Mouse (Mus musculus) neural tube, embryonic 13.5 days (tissue): Measurements from ENCODE around the gene Nol4l. TPM values are rescaled to one million over a fixed set of nuclear protein-coding genes. Genes with fewer than 3 reads are reported as not detected.
A peak's percentile ranks its signal among the peaks of the same experiment; 100 is the strongest.

Experiments used
- ATAC-seq: fragments of 200-750 bp; cut with Nextera tagmentation; 2 replicates; pipeline ENCODE4 v1.8.0; 2017; ENCODE audit warnings: low read depth, mild to moderate bottlenecking, moderate TSS enrichment, moderate library complexity
- H3K27ac ChIP-seq: fragments of 300-500 bp; sonication (generic); replicated peaks from 2 replicates; pipeline ENCODE4 v1.5.1; 2015; ENCODE audit warnings: moderate library complexity, mild to moderate bottlenecking, inconsistent platforms
- H3K27me3 ChIP-seq: fragments of 300-500 bp; sonication (generic); 2 replicates; pipeline ENCODE4 v1.6.1; 2015; ENCODE audit warnings: mild to moderate bottlenecking, inconsistent platforms
- H3K36me3 ChIP-seq: fragments of 300-500 bp; sonication (generic); 2 replicates; pipeline ENCODE4 v1.6.1; 2015; ENCODE audit warnings: mild to moderate bottlenecking, inconsistent platforms
- H3K4me1 ChIP-seq: fragments of 300-500 bp; sonication (generic); replicated peaks from 2 replicates; pipeline ENCODE4 v1.6.1; 2015; ENCODE audit warnings: inconsistent platforms
- H3K4me2 ChIP-seq: fragments of 300-500 bp; sonication (generic); 2 replicates; pipeline ENCODE4 v1.6.1; 2015; ENCODE audit warnings: inconsistent platforms, mild to moderate bottlenecking, moderate library complexity
- H3K4me3 ChIP-seq: fragments of 300-500 bp; sonication (generic); 2 replicates; pipeline ENCODE4 v1.5.1; 2015; ENCODE audit warnings: mild to moderate bottlenecking, inconsistent platforms
- H3K9ac ChIP-seq: fragments of 300-500 bp; sonication (generic); 2 replicates; pipeline ENCODE4 v1.6.1; 2015; ENCODE audit warnings: moderate library complexity, mild to moderate bottlenecking, inconsistent platforms
- H3K9me3 ChIP-seq: fragments of 300-500 bp; sonication (generic); 2 replicates; pipeline ENCODE4 v1.6.1; 2016; ENCODE audit warnings: inconsistent platforms
- WGBS: fragments of 180-500 bp; shearing (Covaris S2); methylation state at CpG from one replicate; pipeline ENCODE4 v1.1.7; 2015; 5-methylcytosine and 5-hydroxymethylcytosine counted together
- polyA plus RNA-seq: library from polyadenylated mRNA; unstranded; fragments of >200 nt; fragmentation: Nextera tagmentation; extraction: Ambion mirVana; gene quantifications from 2 replicates; pipeline ENCODE4 v1.2.1, GENCODE M21; 2015

Gene Nol4l
- polyA plus RNA-seq, 1 experiment from 2014 or later, result 40.8 TPM

- Histone ChIP-seq H3K9ac (peak overlapping the region; percentile 89), H3K36me3 (no peaks in the 10 kb centered on the region), H3K27me3 (peaks cover 18% of the 10 kb centered on the region), H3K4me3 (peak overlapping the region; percentile 56), H3K9me3 (no peaks in the 10 kb centered on the region), H3K27ac (peak overlapping the region; percentile 98), H3K4me1 (peaks cover 51% of the 10 kb centered on the region), H3K4me2 (peak overlapping the region; percentile 92)
- ATAC-seq, result no peak
- WGBS, result 8% methylated on average over 18 of the region's 18 CpGs
Observed at GRCm38 (mm10) chr2:153491512-153492178, 38.1 kb downstream of the Nol4l start.

- Histone ChIP-seq H3K36me3 (no peaks in the 10 kb centered on the region), H3K27me3 (peaks cover 17% of the 10 kb centered on the region), H3K4me3 (no peak overlapping the region), H3K4me2 (peak overlapping the region; percentile 92), H3K4me1 (peaks cover 44% of the 10 kb centered on the region), H3K9me3 (no peaks in the 10 kb centered on the region), H3K27ac (peak overlapping the region; percentile 98), H3K9ac (0 out of 2 replicates have a peak overlapping the region, but pooled peaks have one; percentile 89)
- no peak for ATAC-seq
- 21% methylated on average over 5 of the region's 5 CpGs for WGBS
Observed at GRCm38 (mm10) chr2:153490940-153491339, 38.8 kb downstream of the Nol4l start.

- Histone ChIP-seq H3K36me3 (no peaks in the 10 kb centered on the region), H3K27me3 (peaks cover 10% of the 10 kb centered on the region), H3K4me2 (no peak overlapping the region), H3K27ac (no peak overlapping the region), H3K4me1 (peaks cover 45% of the 10 kb centered on the region), H3K9ac (no peak overlapping the region), H3K9me3 (no peaks in the 10 kb centered on the region), H3K4me3 (no peak overlapping the region)
- 67% methylated on average over 1 of the region's 1 CpGs for WGBS
- no peak for ATAC-seq
Observed at GRCm38 (mm10) chr2:153490116-153490515, 39.7 kb downstream of the Nol4l start.

GRCm38 (mm10) chr2:153484071-153484470, 45.7 kb downstream of the Nol4l start:
- peak; percentile 28 for ATAC-seq
- Histone ChIP-seq H3K4me2 (peak overlapping the region; percentile 37), H3K27me3 (no peaks in the 10 kb centered on the region), H3K9ac (peak overlapping the region; percentile 62), H3K27ac (peak overlapping the region; percentile 92), H3K9me3 (no peaks in the 10 kb centered on the region), H3K4me1 (peaks cover 46% of the 10 kb centered on the region), H3K36me3 (no peaks in the 10 kb centered on the region), H3K4me3 (no peak overlapping the region)
- 24% methylated on average over 4 of the region's 4 CpGs for WGBS

- Histone ChIP-seq H3K27me3 (no peaks in the 10 kb centered on the region), H3K36me3 (no peaks in the 10 kb centered on the region), H3K9me3 (no peaks in the 10 kb centered on the region), H3K4me3 (no peak overlapping the region), H3K27ac (peak overlapping the region; percentile 92), H3K9ac (peak overlapping the region; percentile 62), H3K4me2 (peak overlapping the region; percentile 37), H3K4me1 (peaks cover 50% of the 10 kb centered on the region)
- peak; percentile 76 for ATAC-seq
- 6% methylated on average over 20 of the region's 20 CpGs for WGBS
Observed at GRCm38 (mm10) chr2:153483118-153483983, 46.4 kb downstream of the Nol4l start.

- Histone ChIP-seq H3K27me3 (no peaks in the 10 kb centered on the region), H3K4me2 (no peak overlapping the region), H3K4me1 (peaks cover 50% of the 10 kb centered on the region), H3K27ac (0 out of 2 replicates have a peak overlapping the region, but pooled peaks have one; percentile 92), H3K4me3 (no peak overlapping the region), H3K36me3 (peaks cover 7% of the 10 kb centered on the region; the same call in 1 of the 2 replicates), H3K9me3 (no peaks in the 10 kb centered on the region), H3K9ac (peak overlapping the region; percentile 62; the same call in 1 of the 2 replicates)
- ATAC-seq, result no peak
- WGBS, result 78% methylated on average over 2 of the region's 2 CpGs
Observed at GRCm38 (mm10) chr2:153481861-153482120, 48.0 kb downstream of the Nol4l start.

GRCm38 (mm10) chr2:153481108-153481860, 48.5 kb downstream of the Nol4l start:
- H3K27me3 ChIP-seq, result no peaks in the 10 kb centered on the region
- H3K4me1 ChIP-seq, result peaks cover 53% of the 10 kb centered on the region
- H3K4me2 ChIP-seq, result no peak overlapping the region
- 0 out of 2 replicates have a peak overlapping the region, but pooled peaks have one; percentile 26 for H3K9ac ChIP-seq
- WGBS, result 69% methylated on average over 7 of the region's 7 CpGs
- H3K4me3 ChIP-seq, result no peak overlapping the region
- no peak for ATAC-seq
- peaks cover 7% of the 10 kb centered on the region; the same call in 1 of the 2 replicates for H3K36me3 ChIP-seq
- no peaks in the 10 kb centered on the region for H3K9me3 ChIP-seq
- no peak overlapping the region for H3K27ac ChIP-seq

GRCm38 (mm10) chr2:153479486-153479885, 50.3 kb downstream of the Nol4l start:
- H3K27ac ChIP-seq, result no peak overlapping the region
- 93% methylated on average over 1 of the region's 1 CpGs for WGBS
- no peak overlapping the region for H3K4me3 ChIP-seq
- H3K9ac ChIP-seq, result no peak overlapping the region
- H3K4me1 ChIP-seq, result peaks cover 59% of the 10 kb centered on the region
- H3K27me3 ChIP-seq, result no peaks in the 10 kb centered on the region
- H3K36me3 ChIP-seq, result peaks cover 7% of the 10 kb centered on the region; the same call in 1 of the 2 replicates
- no peak for ATAC-seq
- no peaks in the 10 kb centered on the region for H3K9me3 ChIP-seq
- no peak overlapping the region for H3K4me2 ChIP-seq

- WGBS, result 10% methylated on average over 4 of the region's 4 CpGs
- no peak overlapping the region for H3K4me2 ChIP-seq
- peaks cover 7% of the 10 kb centered on the region for H3K36me3 ChIP-seq
- ATAC-seq, result peak; percentile 57; the same call in 1 of the 2 replicates
- H3K9ac ChIP-seq, result no peak overlapping the region
- no peaks in the 10 kb centered on the region for H3K9me3 ChIP-seq
- peaks cover 50% of the 10 kb centered on the region for H3K4me1 ChIP-seq
- H3K27me3 ChIP-seq, result no peaks in the 10 kb centered on the region
- no peak overlapping the region for H3K4me3 ChIP-seq
- peak overlapping the region; percentile 38; the same call in 1 of the 2 replicates for H3K27ac ChIP-seq
Observed at GRCm38 (mm10) chr2:153478583-153478982, 51.2 kb downstream of the Nol4l start.

- Histone ChIP-seq H3K4me2 (no peak overlapping the region), H3K9me3 (no peaks in the 10 kb centered on the region), H3K27me3 (no peaks in the 10 kb centered on the region), H3K36me3 (peaks cover 7% of the 10 kb centered on the region), H3K27ac (peak overlapping the region; percentile 25), H3K4me1 (peaks cover 24% of the 10 kb centered on the region), H3K4me3 (no peak overlapping the region), H3K9ac (peak overlapping the region; percentile 34; the same call in 1 of the 2 replicates)
- no peak for ATAC-seq
- 42% methylated on average over 4 of the region's 4 CpGs for WGBS
Observed at GRCm38 (mm10) chr2:153475114-153476112, 54.4 kb downstream of the Nol4l start.

- ATAC-seq, result no peak
- no peak overlapping the region for H3K27ac ChIP-seq
- no peak overlapping the region for H3K4me3 ChIP-seq
- WGBS, result 49% methylated on average over 3 of the region's 3 CpGs
- H3K36me3 ChIP-seq, result no peaks in the 10 kb centered on the region; the same call in 1 of the 2 replicates
- H3K27me3 ChIP-seq, result no peaks in the 10 kb centered on the region
- no peak overlapping the region for H3K9ac ChIP-seq
- H3K4me1 ChIP-seq, result peaks cover 31% of the 10 kb centered on the region
- H3K9me3 ChIP-seq, result no peaks in the 10 kb centered on the region
- no peak overlapping the region for H3K4me2 ChIP-seq
Observed at GRCm38 (mm10) chr2:153470983-153471382, 58.8 kb downstream of the Nol4l start.
